Mouse (Mus musculus): Measurements from ENCODE around the gene Smug1. TPM values are rescaled to one million over a fixed set of nuclear protein-coding genes. Genes with fewer than 3 reads are reported as not detected.

The Smug1 gene
- total RNA-seq, 2 experiments from 2014 or later: 2.2 to 5.9 TPM

DNA sequence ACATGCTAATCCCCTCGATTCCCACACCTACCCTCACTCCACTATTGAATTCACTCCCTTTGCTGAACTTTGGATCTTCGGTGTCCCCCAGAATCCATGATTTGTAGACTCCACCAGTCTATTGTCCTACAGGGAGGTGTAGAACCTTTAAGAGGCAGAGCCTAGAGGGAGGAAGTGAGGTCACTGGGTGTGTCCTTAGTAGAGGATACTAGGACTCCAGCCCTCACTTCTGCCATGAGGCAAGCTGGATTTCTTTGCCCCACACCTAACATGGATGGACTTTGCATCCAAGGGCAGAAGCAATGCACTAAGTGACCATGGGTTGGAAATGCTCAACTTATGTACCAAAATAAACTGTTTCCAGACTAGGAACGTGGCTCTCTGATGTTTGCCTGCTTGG is 14.5 kb downstream of the Smug1 start:
- ATAC-seq (replicated peaks; ENCODE audit: low FRiP score, low TSS enrichment, poor library complexity, severe bottlenecking): no peak

DNA sequence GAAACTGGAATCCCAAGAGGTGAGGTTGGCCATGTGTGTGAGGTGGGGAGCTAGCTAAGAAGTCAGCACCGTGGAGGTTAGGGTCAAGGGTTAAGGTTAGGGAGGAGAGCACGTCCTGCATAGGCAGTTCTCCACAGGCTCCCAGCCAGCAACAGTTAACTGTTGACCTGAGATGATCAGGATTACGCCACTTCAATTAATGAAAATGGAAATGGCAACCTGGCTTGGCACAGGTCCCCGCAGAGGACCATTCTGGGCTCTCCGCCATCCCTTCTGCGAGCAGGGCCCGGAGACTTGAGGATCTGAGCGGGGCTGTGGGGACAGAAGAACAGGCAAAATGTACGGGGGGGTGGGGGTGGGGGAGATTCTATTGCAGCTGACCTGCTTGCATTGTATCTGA is 19.1 kb downstream of the Smug1 start:
- no peak for ATAC-seq (replicated peaks; ENCODE audit: low FRiP score, low TSS enrichment, poor library complexity, severe bottlenecking)

DNA sequence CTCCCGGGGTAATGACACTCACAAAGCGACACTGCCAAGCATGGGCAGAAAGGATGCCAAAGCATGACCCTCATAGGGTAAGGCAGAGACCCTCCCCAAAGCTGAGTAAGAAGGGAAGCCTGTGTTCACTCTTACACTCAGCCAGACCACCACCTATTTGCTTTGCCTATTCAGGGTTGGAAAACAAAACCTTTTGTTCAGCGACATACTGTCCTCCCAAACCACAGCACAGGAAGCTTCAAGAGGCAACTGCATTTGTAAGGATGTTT is 19.5 kb downstream of the Smug1 start:
- ATAC-seq (replicated peaks; ENCODE audit: low FRiP score, low TSS enrichment, poor library complexity, severe bottlenecking): no peak

DNA sequence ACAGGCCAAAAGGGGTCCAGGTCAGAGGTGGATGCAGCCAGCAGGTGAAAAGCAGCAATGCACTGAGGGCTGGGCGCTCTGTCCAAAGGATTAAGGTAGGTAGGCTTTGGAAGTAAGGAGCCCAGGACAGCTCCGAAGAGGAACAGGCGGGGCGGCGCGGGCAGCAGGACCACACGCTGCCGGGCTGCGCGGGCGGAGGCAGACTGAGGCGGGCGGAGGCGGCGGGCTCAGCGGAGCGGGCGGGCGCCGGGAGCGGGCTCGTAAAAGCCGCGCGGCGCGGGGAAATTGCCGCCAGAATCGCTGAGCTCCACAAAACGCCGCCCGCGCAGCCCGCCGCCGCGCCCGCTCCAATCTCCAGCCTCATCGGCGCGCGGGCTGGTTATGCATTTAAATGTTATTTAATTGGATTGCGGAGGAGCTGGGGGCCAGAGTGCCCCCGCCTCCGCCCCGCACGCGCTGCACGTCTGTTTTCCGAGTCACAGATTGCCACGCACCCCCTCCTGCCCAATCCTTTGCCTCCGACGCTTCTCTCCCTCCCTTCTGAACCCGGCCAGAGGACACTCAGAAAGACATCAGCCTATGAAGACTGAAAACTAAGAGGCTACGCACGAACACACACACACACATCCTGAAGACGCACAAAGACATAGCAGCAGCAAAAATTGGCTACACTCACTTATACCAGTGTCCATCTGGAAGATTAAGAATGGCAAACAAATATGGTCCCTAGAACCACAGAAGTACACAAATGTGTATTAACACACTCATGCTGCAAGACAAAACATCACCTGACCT is 20.1 kb downstream of the Smug1 start:
- ATAC-seq (replicated peaks; ENCODE audit: low FRiP score, low TSS enrichment, poor library complexity, severe bottlenecking): no peak

DNA sequence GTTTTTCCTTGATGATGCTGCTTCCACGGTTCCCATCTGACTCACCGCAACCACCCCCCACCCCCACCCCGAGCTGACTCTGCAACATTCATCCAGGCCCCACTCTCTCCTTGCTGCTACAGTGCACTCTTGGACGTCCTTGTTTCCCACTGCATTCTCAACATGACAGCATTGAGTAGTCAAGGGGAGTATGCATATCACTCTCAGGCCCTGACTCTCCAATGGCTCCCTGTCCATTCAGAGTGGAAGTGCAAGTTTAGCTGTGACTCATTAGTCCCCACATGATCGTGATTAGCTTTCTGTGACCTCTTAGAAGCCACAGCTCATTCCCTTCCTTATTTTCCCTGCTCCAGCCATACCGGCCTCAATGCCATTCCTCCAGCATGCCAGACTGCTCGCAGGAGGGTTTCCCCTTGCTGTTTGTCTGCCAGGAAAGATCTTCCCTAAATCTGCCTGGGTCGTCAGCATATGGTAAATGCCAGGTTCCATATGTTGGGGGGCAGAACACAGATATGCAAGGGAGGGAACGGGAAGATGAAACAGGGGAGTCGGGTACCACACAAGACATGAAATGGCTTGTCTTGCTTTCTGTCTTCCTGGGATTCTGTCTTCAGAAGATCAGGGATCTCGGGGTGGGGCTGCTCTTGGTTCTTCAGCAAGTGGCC is 21.1 kb downstream of the Smug1 start:
- ATAC-seq (replicated peaks; ENCODE audit: low FRiP score, low TSS enrichment, poor library complexity, severe bottlenecking): no peak

DNA sequence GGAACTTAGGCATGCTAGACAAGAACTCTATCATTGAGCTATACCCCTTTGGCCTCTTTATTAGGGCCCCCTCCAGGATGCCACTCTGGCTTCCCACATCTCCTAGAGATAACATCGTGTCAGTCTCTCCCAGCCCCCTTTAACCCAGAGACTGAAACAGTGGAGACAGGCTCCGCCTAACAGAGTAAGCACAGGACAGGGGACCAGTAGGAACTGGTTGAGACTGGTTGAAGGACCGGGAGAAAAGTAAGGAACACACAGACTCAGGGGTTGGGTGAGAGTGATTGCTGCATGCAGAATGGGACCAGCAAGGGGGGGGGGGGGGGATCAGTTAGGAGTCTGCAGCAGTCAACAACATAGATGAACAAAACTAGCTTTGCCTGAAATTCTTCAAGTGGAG is 22.7 kb downstream of the Smug1 start:
- ATAC-seq (replicated peaks; ENCODE audit: low FRiP score, low TSS enrichment, poor library complexity, severe bottlenecking): no peak

DNA sequence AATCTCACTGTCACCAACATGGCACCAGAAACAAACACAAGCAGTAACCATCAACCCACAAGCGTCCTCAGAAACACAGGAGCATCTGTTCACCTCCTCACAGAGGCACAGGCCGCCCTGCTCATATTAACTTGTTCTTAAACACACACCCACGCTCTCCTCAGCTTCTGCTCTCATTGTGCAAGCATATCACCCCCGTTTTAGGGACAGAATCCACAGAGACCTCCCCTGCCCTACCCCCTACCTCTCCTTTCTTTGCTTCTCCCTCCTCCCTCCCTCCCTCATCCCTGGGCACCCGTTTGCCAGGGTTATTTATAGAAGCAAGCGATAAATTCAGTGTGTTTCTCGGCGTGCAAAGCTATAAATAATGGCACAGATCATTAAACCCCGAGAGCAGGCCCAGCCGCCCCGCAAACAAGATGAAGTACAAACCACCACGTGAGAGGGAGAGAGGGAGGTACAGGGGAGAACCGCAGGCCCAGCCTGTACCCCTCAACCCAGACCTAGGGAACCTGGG is 31.4 kb downstream of the Smug1 start:
- ATAC-seq (replicated peaks; ENCODE audit: low FRiP score, low TSS enrichment, poor library complexity, severe bottlenecking): no peak

DNA sequence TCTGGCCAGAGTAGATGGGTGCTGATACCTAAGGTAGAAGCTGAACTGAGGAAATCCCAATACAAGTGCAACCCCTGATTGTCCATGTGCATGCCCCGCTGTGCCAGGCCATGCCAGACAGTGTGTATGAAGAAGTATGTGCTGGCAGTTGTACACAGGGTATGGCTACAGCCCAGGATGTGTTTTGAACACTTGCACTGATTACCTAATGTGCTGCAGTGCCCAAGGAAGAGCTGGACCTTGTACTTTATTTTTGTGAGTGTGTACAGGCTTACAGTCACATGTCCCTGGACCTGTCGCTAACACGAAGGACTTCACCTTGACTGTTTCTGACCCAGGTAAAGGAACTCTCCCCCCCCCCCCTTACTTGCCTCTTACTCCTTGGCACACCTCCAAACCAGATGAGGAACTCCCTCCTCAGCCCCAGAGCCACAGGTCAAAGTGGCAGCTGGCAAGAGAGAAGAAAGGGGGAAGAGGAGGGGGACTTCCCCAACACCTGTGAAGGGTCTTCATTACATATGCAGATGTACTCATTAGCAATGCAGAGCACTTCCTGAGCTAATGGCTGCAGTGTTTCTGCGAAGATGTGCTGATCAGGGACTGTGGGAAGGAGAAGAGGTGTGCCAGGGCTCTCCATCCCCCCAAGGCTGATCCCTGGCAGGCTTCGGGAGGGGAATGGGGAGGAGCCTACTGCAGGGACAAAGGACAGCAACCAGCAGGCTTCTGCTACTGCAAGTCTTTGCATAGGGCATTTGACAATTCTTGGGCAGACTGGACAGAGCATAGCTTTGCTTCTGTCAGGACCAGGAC is 32.4 kb downstream of the Smug1 start:
- ATAC-seq (replicated peaks; ENCODE audit: low FRiP score, low TSS enrichment, poor library complexity, severe bottlenecking): no peak

DNA sequence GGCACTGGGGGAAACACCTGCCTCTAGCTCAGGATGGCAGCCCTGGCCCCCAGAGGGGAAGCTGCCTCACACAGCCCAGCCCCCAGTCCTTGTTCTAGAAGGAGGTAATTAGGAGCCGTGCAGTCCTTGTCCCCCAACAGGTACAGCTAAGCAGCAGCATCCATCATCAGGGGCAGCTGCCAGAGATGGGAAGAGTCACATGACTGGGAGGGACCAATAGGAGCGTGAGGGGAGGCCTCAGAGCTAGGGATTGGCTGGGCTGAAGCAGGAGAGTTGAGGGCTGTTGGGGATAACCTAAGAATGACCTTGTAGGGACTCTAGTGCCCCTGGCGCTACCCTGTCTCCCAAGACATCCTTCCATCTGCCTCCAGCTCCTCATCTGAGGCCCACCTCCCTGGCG is 33.1 kb downstream of the Smug1 start:
- ATAC-seq (replicated peaks; ENCODE audit: low FRiP score, low TSS enrichment, poor library complexity, severe bottlenecking): peak; percentile 51

DNA sequence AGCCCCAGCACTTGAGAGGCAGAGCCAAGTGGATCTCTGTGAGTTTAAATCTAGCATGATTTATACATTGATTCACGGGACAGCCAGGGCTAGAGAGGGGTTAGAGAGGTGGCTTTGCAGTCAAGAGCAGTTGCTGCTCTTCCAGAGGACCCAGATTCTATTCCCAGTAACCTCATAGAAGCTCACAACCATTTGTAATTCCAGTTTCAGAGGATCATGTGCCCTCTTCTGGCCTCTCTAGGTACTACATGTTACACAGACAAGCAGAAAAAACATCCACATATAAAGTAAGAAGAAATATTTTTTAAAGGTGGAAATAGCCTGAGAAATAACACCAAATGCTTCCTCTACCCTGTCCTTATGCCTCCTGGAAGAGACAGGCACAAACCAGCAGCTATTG is 36.2 kb downstream of the Smug1 start:
- ATAC-seq (replicated peaks; ENCODE audit: low FRiP score, low TSS enrichment, poor library complexity, severe bottlenecking): no peak

DNA sequence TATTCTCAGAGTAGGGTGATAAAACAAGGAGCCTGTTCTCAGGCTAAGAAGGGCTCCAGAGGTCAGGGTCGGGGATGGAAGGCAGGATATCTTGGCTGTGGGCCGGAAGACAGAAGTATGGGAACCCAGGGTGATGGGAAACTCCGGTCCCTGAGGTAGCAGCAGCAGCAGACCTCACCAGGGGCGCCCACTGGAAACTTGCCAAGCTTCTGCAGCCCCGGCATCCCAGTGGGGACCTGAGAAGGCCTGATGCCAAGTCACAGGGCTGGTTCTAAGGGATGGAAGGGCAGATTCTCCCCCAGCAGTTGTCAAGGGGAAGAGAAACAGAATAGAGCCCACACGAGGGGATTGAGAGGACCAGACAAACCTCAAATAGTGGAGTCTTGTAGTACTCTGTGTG is 37.6 kb downstream of the Smug1 start:
- no peak for ATAC-seq (replicated peaks; ENCODE audit: low FRiP score, low TSS enrichment, poor library complexity, severe bottlenecking)

DNA sequence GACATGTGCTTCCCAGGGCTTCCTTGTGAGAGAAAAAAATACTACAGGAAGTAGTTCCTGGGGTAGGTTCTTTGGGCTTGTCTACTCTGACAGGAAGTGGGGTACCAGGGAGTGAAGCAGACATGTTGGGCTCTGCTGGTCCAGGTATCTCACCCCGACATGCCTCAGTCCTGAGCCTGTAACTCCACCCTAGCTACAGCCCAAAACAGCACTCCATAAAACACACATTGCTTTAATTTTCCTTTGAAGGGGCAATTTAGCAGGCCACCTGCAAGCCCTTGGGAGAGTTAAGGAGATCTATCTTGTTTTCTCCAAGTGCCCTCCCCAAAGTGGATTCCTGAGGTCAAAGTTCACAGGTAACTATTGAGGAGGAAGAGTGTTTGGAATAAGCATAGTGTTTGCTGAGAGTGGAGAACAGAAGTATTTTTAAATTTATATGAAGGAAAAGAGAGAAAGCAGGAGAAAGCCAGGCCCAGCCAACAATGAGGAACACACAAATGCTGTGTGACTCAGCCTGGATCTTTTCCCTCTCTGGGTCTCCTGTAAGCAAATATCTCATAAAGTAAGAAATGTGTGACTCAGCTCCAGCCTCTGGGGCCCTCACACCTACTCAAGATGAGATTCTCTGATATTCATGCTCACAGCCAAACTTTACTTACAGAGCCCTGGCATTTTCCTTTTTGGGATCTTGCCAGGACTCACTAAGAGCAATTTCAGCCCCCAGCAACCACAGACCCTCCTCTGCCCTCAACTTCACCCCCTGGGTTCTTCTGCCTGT is 38.6 kb downstream of the Smug1 start:
- ATAC-seq (replicated peaks; ENCODE audit: low FRiP score, low TSS enrichment, poor library complexity, severe bottlenecking): no peak

DNA sequence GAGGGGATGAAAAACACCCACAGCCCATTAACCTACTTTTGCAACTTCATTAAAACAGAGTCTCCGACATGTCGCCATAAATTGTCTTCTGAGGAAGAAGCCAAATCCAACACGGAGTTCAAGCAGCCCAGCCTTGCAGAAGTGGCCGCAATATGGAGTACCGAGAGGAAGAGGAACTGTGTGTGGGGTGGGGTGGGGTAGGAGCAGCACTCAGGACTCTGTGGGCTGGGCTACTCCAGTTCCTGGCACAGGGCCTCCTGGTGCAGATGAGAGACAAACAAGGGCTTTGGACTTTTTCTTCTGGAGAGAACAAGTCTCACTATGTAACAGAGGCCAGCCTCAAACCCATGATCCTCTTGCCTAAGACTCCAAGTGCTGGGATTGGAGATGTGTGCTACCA is 40.9 kb downstream of the Smug1 start:
- no peak for ATAC-seq (replicated peaks; ENCODE audit: low FRiP score, low TSS enrichment, poor library complexity, severe bottlenecking)

DNA sequence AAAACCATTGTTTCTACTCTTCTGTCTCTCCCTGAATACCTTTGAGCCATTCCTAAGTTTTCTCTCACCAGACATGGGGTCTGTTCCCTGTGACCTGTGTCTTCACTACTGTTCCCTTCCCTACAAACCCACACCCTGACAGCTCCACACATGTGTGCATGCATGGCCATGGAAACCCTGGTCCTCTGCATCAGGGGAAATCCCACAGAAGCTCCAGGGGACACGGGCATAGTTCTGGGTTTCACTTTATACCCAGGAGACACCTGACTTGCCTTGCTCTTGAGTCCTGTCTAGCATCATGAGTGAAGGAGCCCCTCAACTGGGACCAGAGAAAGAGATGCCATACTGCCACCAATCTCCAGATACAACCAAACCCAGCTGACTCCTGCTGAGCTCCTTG is 42.6 kb downstream of the Smug1 start:
- no peak for ATAC-seq (replicated peaks; ENCODE audit: low FRiP score, low TSS enrichment, poor library complexity, severe bottlenecking)

DNA sequence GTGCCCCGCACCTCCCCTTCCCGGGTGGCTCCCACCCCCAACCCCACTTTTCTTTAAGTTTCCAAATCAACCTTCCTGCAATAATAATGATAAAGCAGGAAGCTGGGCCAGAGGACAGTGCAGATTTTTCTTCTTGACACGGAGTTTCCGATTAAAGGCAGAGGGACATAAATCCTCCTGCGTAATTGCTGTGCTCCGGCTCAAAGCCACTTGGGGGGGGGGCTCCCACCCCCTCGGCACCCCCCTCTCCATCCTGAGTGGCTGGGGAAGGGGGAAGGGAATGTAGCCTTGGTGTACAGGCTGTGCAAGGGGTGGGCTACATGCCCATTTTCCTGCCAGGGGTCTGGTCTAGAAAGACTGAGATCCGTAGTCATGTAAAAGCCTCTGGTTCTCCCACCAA is 43.5 kb downstream of the Smug1 start:
- ATAC-seq (replicated peaks; ENCODE audit: low FRiP score, low TSS enrichment, poor library complexity, severe bottlenecking): no peak

DNA sequence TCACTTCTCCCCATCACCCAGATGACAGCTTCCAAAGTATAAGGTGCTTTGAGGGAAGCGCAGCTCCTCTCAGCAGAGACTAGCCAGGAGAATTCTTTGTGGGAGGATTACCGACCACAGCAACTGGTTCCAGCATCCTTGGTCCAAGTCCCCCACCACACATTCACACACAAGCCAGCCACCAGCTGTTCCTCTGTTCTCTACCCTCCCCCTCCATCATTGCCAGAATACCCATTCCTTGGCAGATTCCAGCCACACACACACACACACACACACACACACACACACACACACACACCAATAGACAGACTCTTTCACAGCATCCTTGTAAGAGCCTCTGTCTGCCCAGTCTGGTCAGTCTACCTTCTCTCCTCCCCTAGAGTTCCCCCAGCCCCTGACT is 44.5 kb downstream of the Smug1 start:
- no peak for ATAC-seq (replicated peaks; ENCODE audit: low FRiP score, low TSS enrichment, poor library complexity, severe bottlenecking)

DNA sequence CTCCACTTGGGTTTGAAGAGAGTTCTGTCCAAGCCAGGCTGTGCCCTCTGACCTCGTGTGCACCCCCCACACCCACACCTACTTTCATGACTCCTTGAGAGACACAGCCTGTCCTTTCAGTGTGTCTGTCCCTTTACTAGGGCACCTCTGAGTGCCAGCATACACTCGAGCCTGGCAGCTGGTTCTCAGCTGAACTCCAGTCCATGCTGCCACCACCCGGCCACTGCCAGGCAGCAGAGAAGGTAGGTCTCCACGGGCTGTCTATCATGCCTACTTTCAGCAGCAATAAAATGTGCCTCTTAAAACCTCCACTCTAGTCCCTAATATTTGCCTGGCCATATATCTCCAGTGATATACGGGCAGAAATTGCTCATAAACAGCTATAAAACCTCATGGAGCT is 45.5 kb downstream of the Smug1 start:
- no peak for ATAC-seq (replicated peaks; ENCODE audit: low FRiP score, low TSS enrichment, poor library complexity, severe bottlenecking)

DNA sequence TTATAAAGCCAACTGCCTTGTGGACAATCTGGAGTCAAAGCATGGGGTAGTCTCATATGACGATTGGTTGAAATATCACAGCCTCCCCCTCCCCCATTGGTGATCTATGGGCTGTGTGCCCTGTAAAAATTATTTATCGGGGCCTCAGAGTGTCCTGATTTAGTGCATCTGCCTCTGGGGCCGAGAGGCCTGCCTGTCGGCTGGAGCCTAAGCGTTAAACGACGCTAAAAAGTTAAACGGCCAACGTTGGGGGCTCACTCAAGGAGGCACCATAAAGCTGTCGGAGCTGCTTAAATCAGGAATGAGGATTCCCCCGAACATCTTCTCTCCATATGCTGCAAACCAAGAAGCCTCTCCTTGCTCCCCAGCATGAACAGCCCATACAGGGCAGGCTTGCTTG is 46.3 kb downstream of the Smug1 start:
- ATAC-seq (replicated peaks; ENCODE audit: low FRiP score, low TSS enrichment, poor library complexity, severe bottlenecking): no peak

DNA sequence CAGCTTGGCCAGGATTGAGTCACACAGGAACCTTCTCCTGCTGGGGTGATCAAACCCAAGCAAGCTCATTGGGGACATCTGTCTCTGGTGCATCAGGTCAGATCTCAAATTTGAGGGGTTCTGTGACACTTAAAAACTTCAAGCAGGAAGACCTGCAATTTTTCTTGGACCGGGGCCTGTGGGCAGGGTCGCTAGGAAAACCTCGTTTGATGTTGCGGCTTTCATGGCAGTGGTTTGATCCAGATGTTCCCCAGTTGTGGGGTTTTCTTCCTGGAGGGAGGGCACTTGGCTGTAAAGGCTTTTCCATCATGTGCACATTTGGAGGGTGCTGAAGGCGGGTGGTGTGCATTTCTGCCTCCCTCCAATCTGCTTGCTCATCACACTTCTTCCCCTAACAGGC is 51.2 kb downstream of the Smug1 start:
- ATAC-seq (replicated peaks; ENCODE audit: low FRiP score, low TSS enrichment, poor library complexity, severe bottlenecking): no peak

DNA sequence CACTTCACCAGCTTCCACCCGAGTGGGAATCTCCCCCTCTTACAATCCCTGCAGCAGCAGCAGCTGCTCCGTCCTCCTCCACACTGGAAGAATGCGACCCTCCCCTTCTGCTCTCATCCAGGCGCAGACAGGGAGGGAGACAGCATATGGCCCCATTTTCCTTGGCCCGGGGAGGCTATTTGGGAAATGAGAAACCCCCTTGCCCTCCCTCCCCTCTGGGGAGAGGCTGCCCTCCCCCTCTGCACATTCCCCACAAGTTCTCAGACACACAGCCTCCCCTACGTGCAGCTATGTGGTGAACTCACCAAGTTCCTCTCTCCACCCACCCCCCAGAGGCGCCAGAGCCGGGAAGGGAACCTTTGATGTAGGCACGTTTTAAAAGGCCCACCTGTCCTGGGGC is 51.6 kb downstream of the Smug1 start:
- no peak for ATAC-seq (replicated peaks; ENCODE audit: low FRiP score, low TSS enrichment, poor library complexity, severe bottlenecking)

Data from megakaryocyte-erythroid progenitor cell, adult 5-6 weeks (primary cell).